Mouse (Mus musculus) midbrain, embryonic 13.5 days (tissue): ENCODE measurements around the gene Rbfox3. TPM values are rescaled to one million over a fixed set of nuclear protein-coding genes. Genes with fewer than 3 reads are reported as not detected.

Experiments used
- ATAC-seq: fragments of 200-750 bp; cut with Nextera tagmentation; 2 replicates; pipeline ENCODE4 v1.8.0; 2017; ENCODE audit warnings: mild to moderate bottlenecking, moderate TSS enrichment, moderate library complexity
- H3K27ac ChIP-seq: fragments of 300-500 bp; sonication (generic); 2 replicates; pipeline ENCODE4 v1.5.1; 2015; ENCODE audit warnings: inconsistent platforms, mild to moderate bottlenecking, moderate library complexity
- H3K27me3 ChIP-seq: fragments of 300-500 bp; sonication (generic); 2 replicates; pipeline ENCODE4 v1.6.1; 2015; ENCODE audit warnings: mild to moderate bottlenecking, inconsistent platforms
- H3K36me3 ChIP-seq: fragments of 300-500 bp; sonication (generic); 2 replicates; pipeline ENCODE4 v1.6.1; 2015; ENCODE audit warnings: mild to moderate bottlenecking, inconsistent platforms
- H3K4me1 ChIP-seq: fragments of 300-500 bp; sonication (generic); replicated peaks from 2 replicates; pipeline ENCODE4 v1.6.1; 2015; ENCODE audit warnings: inconsistent platforms
- H3K4me2 ChIP-seq: fragments of 300-500 bp; sonication (generic); replicated peaks from 2 replicates; pipeline ENCODE4 v1.6.1; 2015; ENCODE audit warnings: moderate library complexity, mild to moderate bottlenecking, inconsistent platforms
- H3K4me3 ChIP-seq: fragments of 300-500 bp; sonication (generic); replicated peaks from 2 replicates; pipeline ENCODE4 v1.5.1; 2015; ENCODE audit warnings: mild to moderate bottlenecking, inconsistent platforms
- H3K9ac ChIP-seq: fragments of 300-500 bp; sonication (generic); replicated peaks from 2 replicates; pipeline ENCODE4 v1.6.1; 2015; ENCODE audit warnings: mild to moderate bottlenecking, inconsistent platforms
- H3K9me3 ChIP-seq: fragments of 300-500 bp; sonication (generic); 2 replicates; pipeline ENCODE4 v1.6.1; 2016; ENCODE audit warnings: mild to moderate bottlenecking, inconsistent platforms
- WGBS: fragments of 180-500 bp; shearing (Covaris S2); methylation state at CpG from one replicate; pipeline ENCODE4 v1.1.7; 2015; 5-methylcytosine and 5-hydroxymethylcytosine counted together
- polyA plus RNA-seq: library from polyadenylated mRNA; unstranded; fragments of >200 nt; fragmentation: Nextera tagmentation; extraction: Ambion mirVana; gene quantifications from 2 replicates; pipeline ENCODE4 v1.2.1, GENCODE M21; 2015

Gene Rbfox3
- polyA plus RNA-seq, 1 experiment from 2014 or later = 29.9 TPM

GRCm38 (mm10) chr11:118889500-118889899 is 21.9 kb downstream of the Rbfox3 start:
- Histone ChIP-seq H3K4me1 (peaks cover 15% of the 10 kb centered on the region), H3K9ac (no peak overlapping the region), H3K36me3 (no peaks in the 10 kb centered on the region), H3K4me2 (no peak overlapping the region), H3K9me3 (no peaks in the 10 kb centered on the region), H3K4me3 (no peak overlapping the region), H3K27me3 (no peaks in the 10 kb centered on the region), H3K27ac (no peak overlapping the region; the same call in 1 of the 2 replicates)
- 93% methylated on average over 4 of the region's 4 CpGs for WGBS
- no peak for ATAC-seq

DNA sequence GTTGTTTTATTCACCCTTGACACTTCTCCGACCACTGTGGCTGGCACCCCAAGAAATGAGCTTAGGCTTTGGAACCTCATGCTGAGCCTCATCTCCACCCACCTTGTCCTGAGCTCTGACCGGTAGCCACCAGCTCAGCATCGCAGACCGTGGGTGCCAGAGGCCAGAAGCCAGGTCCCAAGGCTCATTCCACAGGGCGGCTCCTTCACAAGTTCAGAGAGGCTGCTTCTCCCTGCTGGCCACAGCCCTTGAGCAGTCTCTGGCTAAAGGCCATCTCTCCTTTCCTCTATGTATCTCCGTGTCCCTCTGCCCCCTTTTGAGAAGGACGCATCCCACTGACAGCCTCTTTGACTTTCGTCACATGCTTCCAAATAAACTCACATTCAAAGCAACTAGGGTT is 23.0 kb downstream of the Rbfox3 start:
- Histone ChIP-seq H3K27me3 (no peaks in the 10 kb centered on the region), H3K4me3 (no peak overlapping the region), H3K9me3 (no peaks in the 10 kb centered on the region), H3K27ac (no peak overlapping the region), H3K4me1 (peaks cover 15% of the 10 kb centered on the region), H3K9ac (no peak overlapping the region), H3K36me3 (no peaks in the 10 kb centered on the region), H3K4me2 (no peak overlapping the region)
- no peak for ATAC-seq
- 84% methylated on average over 8 of the region's 8 CpGs for WGBS

GRCm38 (mm10) chr11:118887206-118887605 is 24.2 kb downstream of the Rbfox3 start:
- Histone ChIP-seq H3K4me3 (no peak overlapping the region), H3K36me3 (no peaks in the 10 kb centered on the region), H3K4me2 (no peak overlapping the region), H3K4me1 (peaks cover 20% of the 10 kb centered on the region), H3K27ac (no peak overlapping the region), H3K9me3 (no peaks in the 10 kb centered on the region), H3K27me3 (no peaks in the 10 kb centered on the region), H3K9ac (no peak overlapping the region)
- peak; percentile 24; the same call in 1 of the 2 replicates for ATAC-seq

DNA sequence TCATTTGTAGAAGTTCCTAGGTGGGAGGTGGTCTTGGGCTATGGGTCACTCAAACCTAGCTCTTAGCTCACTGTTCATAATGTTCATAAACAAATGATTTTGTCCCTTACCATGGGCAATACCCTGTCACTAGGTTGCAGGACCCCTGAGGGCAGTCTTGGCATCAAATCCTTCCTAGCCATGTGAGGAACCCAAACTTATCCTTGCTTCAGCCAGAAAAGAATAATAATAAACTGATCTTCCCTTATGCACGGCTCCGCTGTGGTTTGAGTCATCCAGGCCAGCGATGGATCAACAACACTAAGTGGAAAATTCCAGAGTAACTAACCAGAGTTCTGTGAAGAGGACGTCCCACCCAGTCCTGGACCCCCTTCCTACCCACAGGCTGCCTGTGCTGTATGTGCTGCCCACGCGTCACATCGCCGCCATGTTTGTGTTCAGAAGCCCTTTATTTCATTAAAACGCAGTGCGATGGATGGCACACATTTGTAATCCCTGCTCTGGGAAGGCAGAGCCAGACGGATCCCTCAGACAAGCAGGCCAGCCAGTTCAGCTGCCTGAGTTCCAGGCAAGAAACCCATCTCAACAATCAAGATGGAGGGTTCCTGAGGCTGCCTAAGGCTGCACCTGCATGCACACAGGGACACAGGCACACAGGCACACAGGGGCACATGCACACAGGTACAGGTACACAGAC is 25.0 kb downstream of the Rbfox3 start:
- H3K36me3 ChIP-seq = no peaks in the 10 kb centered on the region
- H3K4me1 ChIP-seq = peaks cover 25% of the 10 kb centered on the region
- WGBS = 91% methylated on average over 11 of the region's 11 CpGs
- ATAC-seq = no peak
- no peaks in the 10 kb centered on the region for H3K9me3 ChIP-seq
- no peak overlapping the region for H3K4me2 ChIP-seq
- H3K27me3 ChIP-seq = no peaks in the 10 kb centered on the region
- H3K9ac ChIP-seq = no peak overlapping the region
- H3K4me3 ChIP-seq = no peak overlapping the region
- no peak overlapping the region for H3K27ac ChIP-seq

DNA sequence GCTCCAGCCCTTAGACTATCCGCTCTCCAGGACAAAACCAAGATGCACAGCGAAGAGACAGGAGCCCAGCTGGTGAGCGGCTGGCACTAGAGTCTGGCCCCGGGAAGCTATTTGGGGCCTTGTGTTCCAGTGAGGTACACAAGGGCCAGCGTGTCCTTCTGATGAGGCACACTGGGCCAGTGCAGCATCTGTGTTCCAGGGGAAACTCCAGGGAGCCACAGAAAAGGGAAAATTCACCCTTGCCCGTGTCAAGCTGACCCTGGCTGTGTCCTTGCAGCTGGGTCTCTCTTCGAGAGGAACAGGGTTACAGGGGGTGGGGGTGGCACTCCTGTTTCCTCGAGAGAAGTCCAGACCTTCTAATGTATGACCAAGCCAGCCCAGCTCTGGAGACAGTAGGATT is 25.8 kb downstream of the Rbfox3 start:
- Histone ChIP-seq H3K27me3 (no peaks in the 10 kb centered on the region), H3K27ac (no peak overlapping the region), H3K36me3 (no peaks in the 10 kb centered on the region), H3K9me3 (no peaks in the 10 kb centered on the region), H3K4me3 (no peak overlapping the region), H3K9ac (no peak overlapping the region), H3K4me1 (peaks cover 25% of the 10 kb centered on the region), H3K4me2 (no peak overlapping the region)
- WGBS = 81% methylated on average over 8 of the region's 8 CpGs
- no peak for ATAC-seq

DNA sequence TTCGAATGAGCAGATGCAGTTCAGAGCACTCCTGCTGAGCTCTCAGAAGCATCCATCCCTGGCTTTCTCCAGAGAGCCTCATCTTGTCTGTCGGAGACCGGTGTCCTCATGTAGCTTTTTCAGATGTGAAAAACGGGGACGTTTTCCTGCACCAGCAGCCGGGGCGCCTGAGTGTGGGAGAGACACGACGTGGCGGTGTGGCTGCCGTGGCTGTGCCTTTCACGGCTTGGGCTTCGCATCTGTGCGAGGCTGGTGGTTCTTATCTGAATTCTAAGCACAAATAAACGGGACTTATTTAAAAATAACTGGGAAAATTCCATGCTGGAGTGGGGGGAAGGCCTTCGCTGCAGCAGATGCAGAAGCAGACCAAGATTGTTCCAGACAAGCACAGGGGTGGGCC is 26.3 kb downstream of the Rbfox3 start:
- H3K36me3 ChIP-seq = no peaks in the 10 kb centered on the region
- ATAC-seq = no peak
- H3K4me3 ChIP-seq = no peak overlapping the region
- H3K4me2 ChIP-seq = no peak overlapping the region
- no peaks in the 10 kb centered on the region for H3K9me3 ChIP-seq
- no peak overlapping the region for H3K9ac ChIP-seq
- H3K27me3 ChIP-seq = no peaks in the 10 kb centered on the region
- peaks cover 24% of the 10 kb centered on the region for H3K4me1 ChIP-seq
- 91% methylated on average over 16 of the region's 16 CpGs for WGBS
- no peak overlapping the region for H3K27ac ChIP-seq

DNA sequence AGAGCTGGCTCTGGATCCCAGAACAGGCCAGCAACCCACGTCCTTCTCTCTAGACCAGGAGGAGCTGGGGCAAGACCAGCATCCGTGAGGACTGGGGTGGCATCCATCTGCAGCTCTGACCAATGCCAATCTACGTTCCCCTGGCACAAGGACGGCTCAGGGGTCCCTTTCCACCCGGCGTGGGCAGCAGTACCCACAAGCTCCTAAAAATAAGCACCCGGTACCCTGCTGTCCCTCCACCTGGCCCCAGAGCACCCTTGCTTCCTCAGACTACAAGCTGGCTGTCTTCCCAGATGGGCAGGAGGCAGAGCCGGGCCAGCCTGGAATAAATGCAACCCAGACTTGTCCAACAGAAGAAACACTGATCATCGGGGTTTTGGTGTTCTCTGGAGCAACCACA is 28.3 kb downstream of the Rbfox3 start:
- 86% methylated on average over 9 of the region's 9 CpGs for WGBS
- Histone ChIP-seq H3K27me3 (no peaks in the 10 kb centered on the region), H3K4me2 (no peak overlapping the region), H3K4me1 (peaks cover 23% of the 10 kb centered on the region), H3K9me3 (no peaks in the 10 kb centered on the region), H3K4me3 (no peak overlapping the region), H3K27ac (no peak overlapping the region), H3K9ac (no peak overlapping the region), H3K36me3 (no peaks in the 10 kb centered on the region)
- no peak for ATAC-seq

GRCm38 (mm10) chr11:118881786-118882495 is 29.5 kb downstream of the Rbfox3 start:
- WGBS = 3% methylated on average over 11 of the region's 11 CpGs
- H3K9ac ChIP-seq = no peak overlapping the region
- ATAC-seq = peak; percentile 61
- peaks cover 23% of the 10 kb centered on the region for H3K4me1 ChIP-seq
- H3K27ac ChIP-seq = peak overlapping the region; percentile 1; the same call in 1 of the 2 replicates
- H3K9me3 ChIP-seq = no peaks in the 10 kb centered on the region
- no peaks in the 10 kb centered on the region for H3K27me3 ChIP-seq
- H3K4me2 ChIP-seq = 0 out of 2 replicates have a peak overlapping the region, but pooled peaks have one; percentile 0
- no peak overlapping the region for H3K4me3 ChIP-seq
- H3K36me3 ChIP-seq = no peaks in the 10 kb centered on the region

DNA sequence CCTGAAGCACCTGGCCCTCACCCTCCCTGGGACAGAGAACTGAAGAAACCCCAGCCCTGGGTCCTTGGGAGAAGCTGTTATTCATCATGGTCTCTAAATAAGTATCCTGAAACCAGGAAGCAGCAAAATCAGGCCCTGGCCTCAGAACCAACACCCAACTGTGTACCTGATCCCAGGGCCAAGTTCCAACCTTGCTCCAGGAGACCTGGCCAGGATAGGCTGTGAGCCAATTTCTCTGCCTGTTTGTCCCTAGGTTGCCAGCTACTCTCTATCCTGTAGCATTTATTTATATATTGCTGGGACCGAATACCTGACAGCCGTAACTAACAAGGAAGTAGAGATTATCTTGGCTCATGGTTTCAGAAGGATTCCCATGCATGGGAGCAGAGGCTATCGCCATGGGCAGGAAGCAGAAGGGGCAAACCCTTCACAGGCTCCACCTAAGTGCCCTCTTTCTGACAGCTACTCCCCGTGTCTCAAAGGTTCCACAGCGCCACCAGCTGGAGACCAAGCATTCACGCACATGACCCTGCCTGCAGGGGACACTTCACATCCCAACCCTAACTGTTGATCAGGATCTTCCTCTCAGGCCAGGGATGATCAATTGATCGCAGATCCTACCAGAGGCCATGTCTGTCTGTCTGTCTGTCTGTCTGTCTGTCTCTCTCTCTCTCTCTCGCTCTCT is 31.8 kb downstream of the Rbfox3 start:
- H3K4me1 ChIP-seq = peaks cover 41% of the 10 kb centered on the region
- H3K9ac ChIP-seq = no peak overlapping the region
- WGBS = 92% methylated on average over 8 of the region's 8 CpGs

GRCm38 (mm10) chr11:118878605-118879245 is 32.7 kb downstream of the Rbfox3 start:
- H3K4me3 ChIP-seq = no peak overlapping the region
- no peak overlapping the region for H3K27ac ChIP-seq
- H3K36me3 ChIP-seq = no peaks in the 10 kb centered on the region
- WGBS = 96% methylated on average over 13 of the region's 13 CpGs
- H3K4me1 ChIP-seq = peaks cover 50% of the 10 kb centered on the region
- H3K9ac ChIP-seq = no peak overlapping the region
- H3K27me3 ChIP-seq = no peaks in the 10 kb centered on the region
- H3K4me2 ChIP-seq = no peak overlapping the region
- ATAC-seq = no peak
- no peaks in the 10 kb centered on the region for H3K9me3 ChIP-seq

More for the DNA sequence above, 31.8 kb downstream of the Rbfox3 start:
- Histone ChIP-seq H3K4me3 (no peak overlapping the region), H3K9me3 (no peaks in the 10 kb centered on the region), H3K27me3 (no peaks in the 10 kb centered on the region), H3K36me3 (no peaks in the 10 kb centered on the region), H3K4me2 (no peak overlapping the region), H3K27ac (no peak overlapping the region)
- no peak for ATAC-seq

- Histone ChIP-seq H3K27me3 (no peaks in the 10 kb centered on the region), H3K9me3 (no peaks in the 10 kb centered on the region), H3K36me3 (no peaks in the 10 kb centered on the region), H3K4me3 (no peak overlapping the region), H3K4me2 (0 out of 2 replicates have a peak overlapping the region, but pooled peaks have one; percentile 0), H3K27ac (peak overlapping the region; percentile 77), H3K9ac (no peak overlapping the region; the same call in 1 of the 2 replicates), H3K4me1 (peaks cover 35% of the 10 kb centered on the region)
- peak; percentile 75 for ATAC-seq
- WGBS = 27% methylated on average over 5 of the region's 5 CpGs
Measured at GRCm38 (mm10) chr11:118875243-118875897, 36.0 kb downstream of the Rbfox3 start.
